Mouse (Mus musculus) E14TG2a.4 (cell line): ENCODE measurements around the gene Sell.

Experiments used
- H3K27me3 ChIP-seq: 2 replicates; pipeline ENCODE4 v1.6.1; 2014; ENCODE audit warnings: low read length, control low read depth; ENCODE audit not compliant: insufficient read depth
- H3K36me3 ChIP-seq: 2 replicates; pipeline ENCODE4 v1.6.1; 2014; ENCODE audit warnings: low read length, control low read depth; ENCODE audit not compliant: insufficient read depth
- H3K4me1 ChIP-seq: replicated peaks from 2 replicates; pipeline ENCODE4 v1.6.1; 2014; ENCODE audit warnings: low read depth, low read length, control low read depth
- H3K4me3 ChIP-seq: replicated peaks from 2 replicates; pipeline ENCODE4 v1.5.1; 2014; ENCODE audit warnings: mild to moderate bottlenecking, low read length
- H3K9me3 ChIP-seq: 2 replicates; pipeline ENCODE4 v1.6.1; 2014; ENCODE audit warnings: low read length, control low read depth
- CTCF ChIP-seq: conservative IDR thresholded peaks from 2 replicates; pipeline ENCODE4 v1.5.1; 2014; ENCODE audit warnings: low read length
- NANOG ChIP-seq: IDR thresholded peaks from 2 replicates; pipeline ENCODE4 v1.6.1; 2014; ENCODE audit warnings: borderline replicate concordance, low read length, mixed read lengths
- POU5F1 ChIP-seq: IDR thresholded peaks from 2 replicates; pipeline ENCODE4 v1.6.1; 2014; ENCODE audit warnings: low read length, borderline replicate concordance

The Sell gene

DNA sequence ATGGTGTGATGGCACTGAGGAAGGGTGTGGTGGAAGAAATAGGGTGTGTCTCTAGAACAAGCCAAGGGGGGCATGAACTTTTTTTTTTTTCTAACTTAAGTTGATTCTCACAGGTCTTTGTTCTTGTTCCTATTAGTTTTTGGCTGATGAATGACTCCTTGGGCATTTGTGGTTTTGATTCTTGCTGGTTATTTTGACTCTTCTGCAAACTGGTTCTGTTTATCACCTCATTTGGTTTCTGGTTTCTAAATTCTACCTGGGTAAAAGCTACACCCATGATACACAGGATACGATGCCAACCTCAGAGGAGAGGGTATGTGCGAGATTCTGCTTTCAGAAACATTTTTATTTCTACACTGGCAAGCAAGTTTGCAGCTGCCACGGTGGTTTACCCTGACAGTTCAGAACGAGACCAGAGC lies 16.6 kb downstream of the Sell start:
- Histone ChIP-seq H3K9me3 (no peaks in the 10 kb centered on the region), H3K36me3 (no peaks in the 10 kb centered on the region), H3K4me1 (0 out of 2 replicates have a peak, but pooled peaks cover 2% of the 10 kb centered on the region), H3K4me3 (no peak overlapping the region), H3K27me3 (no peaks in the 10 kb centered on the region)
- TF ChIP-seq NANOG = no peak
- TF ChIP-seq POU5F1 = no peak
- no peak for TF ChIP-seq CTCF

DNA sequence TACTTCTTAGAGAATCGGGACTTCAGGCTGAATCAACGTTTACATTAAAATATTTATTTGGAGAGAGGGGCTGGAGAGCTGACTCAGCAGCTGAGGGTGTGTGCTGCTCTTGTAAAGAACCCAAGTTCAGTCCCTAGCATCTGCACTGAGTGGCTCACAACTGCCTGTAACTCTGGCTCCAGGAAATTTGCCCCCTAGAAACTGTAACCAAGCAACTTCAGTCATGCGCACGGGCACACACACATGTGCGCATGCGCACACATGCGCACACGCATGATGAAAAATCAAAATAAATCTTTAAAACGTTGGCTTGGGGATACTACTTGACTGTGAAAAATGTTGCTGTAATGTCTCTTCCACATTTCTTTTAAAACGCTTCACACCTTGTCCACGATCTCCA lies 17.3 kb downstream of the Sell start:
- Histone ChIP-seq H3K4me1 (0 out of 2 replicates have a peak, but pooled peaks cover 2% of the 10 kb centered on the region), H3K27me3 (no peaks in the 10 kb centered on the region), H3K4me3 (no peak overlapping the region), H3K36me3 (no peaks in the 10 kb centered on the region), H3K9me3 (no peaks in the 10 kb centered on the region)
- TF ChIP-seq POU5F1 = no peak
- no peak for TF ChIP-seq NANOG
- TF ChIP-seq CTCF = no peak

DNA sequence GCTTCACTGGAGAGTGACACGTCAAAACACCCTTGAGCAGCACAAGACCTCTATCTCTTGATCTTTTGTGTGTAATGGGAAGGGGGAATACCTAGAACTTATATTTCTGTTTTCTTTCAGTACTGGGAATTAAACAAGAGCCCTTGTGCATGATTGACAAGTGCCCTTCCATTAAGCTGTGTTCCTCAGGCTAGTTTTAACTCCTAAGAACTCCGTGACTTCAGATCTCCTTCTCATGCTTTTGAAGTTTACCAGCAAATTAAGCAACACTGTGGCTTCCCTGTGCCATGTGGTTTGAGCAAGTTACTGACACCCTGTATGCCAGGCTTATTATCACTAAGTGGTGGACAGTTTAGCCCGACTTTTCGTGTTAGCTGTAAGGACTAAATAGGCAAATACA lies 21.3 kb downstream of the Sell start:
- TF ChIP-seq POU5F1 (no peak), NANOG (no peak), CTCF (no peak)
- Histone ChIP-seq H3K27me3 (no peaks in the 10 kb centered on the region), H3K4me1 (0 out of 2 replicates have a peak, but pooled peaks cover 2% of the 10 kb centered on the region), H3K36me3 (no peaks in the 10 kb centered on the region), H3K9me3 (no peaks in the 10 kb centered on the region), H3K4me3 (no peak overlapping the region)

DNA sequence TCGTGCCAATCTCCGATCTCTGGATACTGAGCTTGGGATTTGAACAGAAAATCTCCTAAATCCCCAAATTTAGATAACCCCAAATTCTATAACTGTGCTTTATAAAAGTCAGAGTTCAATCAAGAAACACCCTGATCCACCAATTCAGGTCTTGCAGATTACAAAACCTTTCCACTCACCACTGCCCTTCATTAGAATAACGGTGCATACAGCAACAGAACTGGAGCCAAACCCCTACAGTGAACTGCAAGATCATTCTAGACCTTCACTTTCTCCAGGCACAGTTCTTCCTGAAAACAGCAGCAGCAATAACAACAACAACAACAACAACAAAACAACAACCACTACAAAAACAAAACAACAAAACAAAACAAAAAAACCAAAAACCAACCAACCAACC lies 25.0 kb downstream of the Sell start:
- Histone ChIP-seq H3K27me3 (no peaks in the 10 kb centered on the region), H3K4me1 (no peaks in the 10 kb centered on the region), H3K36me3 (no peaks in the 10 kb centered on the region), H3K4me3 (no peak overlapping the region), H3K9me3 (no peaks in the 10 kb centered on the region)
- TF ChIP-seq NANOG (no peak), POU5F1 (no peak), CTCF (no peak)

DNA sequence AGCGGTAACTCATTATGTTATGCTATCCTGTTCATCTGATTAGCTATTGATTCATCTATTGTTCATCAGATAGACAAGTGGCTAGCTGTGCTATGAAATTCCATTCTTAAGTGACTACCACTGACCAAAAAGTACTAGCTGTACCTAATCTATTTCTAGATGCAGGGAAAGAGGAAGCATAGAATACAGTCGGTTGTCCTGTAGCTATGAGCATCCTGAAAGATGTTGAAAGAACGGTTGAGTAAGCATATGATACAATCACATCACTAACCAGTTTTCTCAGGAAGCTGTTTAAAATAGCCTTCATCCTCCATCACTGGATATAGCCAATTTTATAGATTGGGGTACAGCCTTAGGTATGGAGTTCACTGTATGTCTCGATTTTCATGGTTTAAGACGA lies 26.1 kb downstream of the Sell start:
- H3K27me3 ChIP-seq = no peaks in the 10 kb centered on the region
- no peaks in the 10 kb centered on the region for H3K4me1 ChIP-seq
- TF ChIP-seq POU5F1 (no peak), NANOG (no peak), CTCF (no peak)

DNA sequence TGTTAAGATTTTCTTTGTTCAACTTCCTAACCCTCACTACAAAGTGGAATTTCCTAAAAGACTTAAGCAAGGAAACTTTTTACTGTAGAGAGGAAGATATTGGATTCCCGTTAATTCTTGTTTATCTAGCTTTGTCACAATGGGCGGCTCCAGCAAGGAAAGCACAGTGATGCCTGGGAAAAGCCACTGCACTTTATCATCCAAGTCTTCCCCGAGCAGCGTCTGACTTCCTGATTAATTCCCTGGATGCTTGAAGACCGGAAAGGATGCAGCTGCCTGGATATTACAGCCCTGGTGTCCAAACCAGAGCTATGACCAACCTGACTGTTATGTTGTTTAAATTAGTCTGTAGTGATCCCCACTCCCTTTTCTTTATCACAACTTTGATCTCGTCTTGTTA lies 35.0 kb downstream of the Sell start:
- TF ChIP-seq CTCF = no peak
- no peak for TF ChIP-seq NANOG
- TF ChIP-seq POU5F1 = no peak
- Histone ChIP-seq H3K9me3 (no peaks in the 10 kb centered on the region), H3K4me1 (no peaks in the 10 kb centered on the region), H3K36me3 (no peaks in the 10 kb centered on the region), H3K4me3 (no peak overlapping the region), H3K27me3 (no peaks in the 10 kb centered on the region)

More for the DNA sequence above, 26.1 kb downstream of the Sell start:
- no peaks in the 10 kb centered on the region for H3K9me3 ChIP-seq
- no peaks in the 10 kb centered on the region for H3K36me3 ChIP-seq
- no peak overlapping the region for H3K4me3 ChIP-seq

DNA sequence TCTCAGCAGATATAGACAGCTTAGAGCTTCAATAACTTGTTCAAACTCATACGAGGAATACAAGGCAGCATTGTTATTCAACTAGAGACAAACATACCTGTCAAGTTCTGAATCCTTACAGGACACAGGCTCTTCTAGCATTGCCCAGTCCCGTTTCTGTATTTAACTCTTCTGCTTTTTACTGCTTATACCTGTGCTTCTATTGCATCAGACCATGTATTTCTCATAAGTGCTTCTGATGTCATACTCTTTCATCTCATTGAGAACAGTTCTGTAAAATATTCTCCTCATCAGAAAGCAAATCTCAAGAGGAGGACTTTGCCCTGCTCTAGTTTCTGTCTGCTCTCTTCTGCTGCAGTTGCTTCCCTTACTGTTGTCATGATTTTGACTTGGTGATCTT lies 36.1 kb downstream of the Sell start:
- Histone ChIP-seq H3K9me3 (no peaks in the 10 kb centered on the region), H3K36me3 (no peaks in the 10 kb centered on the region), H3K27me3 (no peaks in the 10 kb centered on the region), H3K4me3 (no peak overlapping the region), H3K4me1 (no peaks in the 10 kb centered on the region)
- no peak for TF ChIP-seq CTCF
- TF ChIP-seq POU5F1 = no peak
- TF ChIP-seq NANOG = no peak

DNA sequence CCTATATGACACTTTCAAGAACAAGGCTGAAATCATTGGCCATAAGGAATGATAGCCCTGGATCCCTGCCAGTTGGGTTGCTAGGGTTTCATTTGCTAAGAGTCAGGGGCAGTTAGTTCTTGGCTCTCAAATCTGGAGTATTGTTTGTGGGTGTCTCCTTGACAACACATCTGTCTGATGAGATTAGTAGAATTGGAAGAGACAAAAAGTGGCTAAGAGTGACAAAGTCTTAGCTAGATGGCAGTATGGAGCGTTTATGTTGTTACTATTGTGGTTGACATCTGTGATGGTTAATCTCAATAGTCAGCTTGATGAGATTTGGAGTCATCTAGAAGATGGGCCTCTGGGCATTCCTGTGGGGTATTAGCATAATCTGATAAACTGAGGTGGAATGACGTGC lies 36.6 kb downstream of the Sell start:
- H3K4me1 ChIP-seq = no peaks in the 10 kb centered on the region
- H3K4me3 ChIP-seq = no peak overlapping the region
- no peak for TF ChIP-seq CTCF
- no peak for TF ChIP-seq NANOG
- TF ChIP-seq POU5F1 = no peak
- no peaks in the 10 kb centered on the region for H3K36me3 ChIP-seq
- no peaks in the 10 kb centered on the region for H3K9me3 ChIP-seq
- no peaks in the 10 kb centered on the region for H3K27me3 ChIP-seq

DNA sequence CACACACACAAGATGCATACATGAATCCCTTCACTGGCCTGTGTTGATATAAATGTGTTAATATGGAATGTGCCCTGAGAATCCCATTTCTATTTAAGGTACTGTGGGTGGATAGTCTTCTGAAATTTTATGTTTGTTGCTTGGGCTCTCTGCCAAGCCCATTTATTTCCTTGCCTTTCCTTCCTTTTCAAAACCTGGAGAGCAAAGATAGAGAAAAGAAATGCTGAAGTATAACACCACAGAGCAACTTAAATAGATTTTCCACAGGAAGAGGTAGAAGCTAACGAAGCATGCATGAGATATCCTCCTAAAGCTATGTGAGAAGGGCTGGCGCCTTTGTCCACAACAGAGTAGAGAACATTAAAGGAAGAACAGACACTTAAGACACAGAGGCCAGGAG lies 48.0 kb downstream of the Sell start:
- Histone ChIP-seq H3K4me1 (no peaks in the 10 kb centered on the region), H3K27me3 (no peaks in the 10 kb centered on the region), H3K36me3 (no peaks in the 10 kb centered on the region), H3K9me3 (no peaks in the 10 kb centered on the region), H3K4me3 (no peak overlapping the region)
- TF ChIP-seq NANOG (no peak), CTCF (no peak), POU5F1 (no peak)
